Mouse (Mus musculus) c-Kit-positive CD71-positive TER-119-negative erythroid progenitor cells, embryonic 14.5 days (primary cell): ENCODE results near the gene Igsf21.

Source experiments
- DNase-seq: peaks from one replicate; pipeline ENCODE4 v3.0.0-alpha.2; 2013; ENCODE audit warnings: low read depth

The Igsf21 gene

GRCm38 (mm10) chr4:140043953-140044352, 202.6 kb downstream of the Igsf21 start:
- no peak for DNase-seq

DNA sequence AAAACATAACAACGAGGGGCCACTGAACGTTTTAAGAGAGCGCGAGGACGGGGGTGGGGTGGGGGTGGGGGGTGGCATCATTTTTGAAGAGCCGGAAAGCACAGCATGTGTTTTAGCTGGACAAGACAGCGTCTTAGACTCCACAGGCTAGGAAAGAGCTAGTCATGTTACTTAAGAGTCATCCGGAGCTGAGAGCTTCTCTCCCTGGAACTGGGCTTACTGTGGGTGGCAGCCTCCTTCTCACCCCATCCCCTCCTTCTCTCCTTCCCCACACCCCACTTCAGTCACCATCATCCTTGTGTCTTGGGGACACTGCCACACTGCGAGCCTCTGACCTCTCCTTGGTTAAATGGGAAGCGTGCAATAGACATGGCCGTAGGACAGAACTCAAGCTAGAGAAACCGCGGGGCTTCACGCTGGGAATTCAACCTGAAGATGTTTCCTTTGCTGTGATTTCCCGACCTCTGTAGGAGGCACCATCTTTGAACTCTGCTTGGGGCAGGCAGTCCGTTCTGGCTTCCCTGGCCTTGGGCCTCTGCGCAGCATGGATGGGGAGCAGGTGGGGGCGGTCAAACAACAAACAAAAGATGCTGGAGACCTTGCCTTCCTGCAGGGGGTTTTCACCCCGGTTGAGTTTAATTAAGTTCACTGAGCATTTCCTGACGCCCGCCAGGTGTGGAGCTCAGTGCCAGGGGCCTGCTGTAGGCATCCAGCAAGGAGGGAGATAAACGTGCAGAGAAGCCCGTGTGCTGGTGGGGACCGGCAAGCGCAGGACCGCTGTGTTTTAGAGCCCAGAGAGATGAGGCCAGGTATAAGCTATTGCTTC, 207.8 kb downstream of the Igsf21 start:
- no peak for DNase-seq

GRCm38 (mm10) chr4:140037784-140038387, 208.7 kb downstream of the Igsf21 start:
- DNase-seq: no peak

- DNase-seq: no peak
Observed at GRCm38 (mm10) chr4:140035232-140035631, 211.4 kb downstream of the Igsf21 start.

DNA sequence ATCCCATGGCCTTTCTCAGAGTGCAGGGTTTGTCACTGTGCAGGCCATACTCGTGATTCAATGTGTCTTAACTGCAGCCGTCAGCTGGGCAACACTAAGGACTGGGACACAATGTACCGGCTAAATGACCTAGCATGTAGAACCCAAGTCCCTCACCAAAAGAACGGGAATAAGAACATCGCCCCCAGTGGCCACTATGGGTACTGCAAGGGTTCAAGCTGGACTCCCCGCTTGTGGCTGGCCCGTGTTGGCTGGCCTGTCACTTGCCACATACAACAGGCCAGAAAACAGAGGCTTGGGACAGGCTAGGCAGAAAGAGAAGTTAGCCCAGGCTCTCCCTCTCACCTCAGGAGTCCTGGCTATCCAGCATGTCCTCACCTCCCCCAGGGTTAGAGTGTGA, 213.2 kb downstream of the Igsf21 start:
- peak; percentile 9 for DNase-seq

DNA sequence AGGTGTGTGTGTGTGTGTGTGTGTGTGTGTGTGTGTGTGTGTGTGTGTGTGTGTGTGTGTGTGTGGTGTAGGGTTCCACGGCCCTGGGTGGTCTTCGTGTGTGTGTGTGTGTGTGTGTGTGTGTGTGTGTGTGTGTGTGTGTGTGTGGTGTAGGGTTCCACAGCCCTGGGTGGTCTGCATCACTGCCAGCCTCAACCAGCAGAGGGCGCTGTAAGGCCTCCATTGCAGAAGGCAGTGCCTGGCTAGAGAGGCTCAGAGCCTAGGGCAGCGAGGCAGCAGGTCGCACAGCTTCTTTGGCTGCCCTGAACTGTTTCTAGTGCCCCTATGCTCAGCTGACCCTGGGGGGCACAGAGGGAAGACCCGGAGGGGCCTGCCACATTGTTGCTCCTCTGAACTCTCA, 216.2 kb downstream of the Igsf21 start:
- DNase-seq: no peak

- no peak for DNase-seq
Observed at GRCm38 (mm10) chr4:140030040-140030386, 216.6 kb downstream of the Igsf21 start.

- no peak for DNase-seq
Observed at GRCm38 (mm10) chr4:140029324-140030039, 217.1 kb downstream of the Igsf21 start.

- DNase-seq: no peak
Observed at GRCm38 (mm10) chr4:140023833-140024232, 222.8 kb downstream of the Igsf21 start.

GRCm38 (mm10) chr4:140015916-140016315, 230.7 kb downstream of the Igsf21 start:
- DNase-seq: no peak

DNA sequence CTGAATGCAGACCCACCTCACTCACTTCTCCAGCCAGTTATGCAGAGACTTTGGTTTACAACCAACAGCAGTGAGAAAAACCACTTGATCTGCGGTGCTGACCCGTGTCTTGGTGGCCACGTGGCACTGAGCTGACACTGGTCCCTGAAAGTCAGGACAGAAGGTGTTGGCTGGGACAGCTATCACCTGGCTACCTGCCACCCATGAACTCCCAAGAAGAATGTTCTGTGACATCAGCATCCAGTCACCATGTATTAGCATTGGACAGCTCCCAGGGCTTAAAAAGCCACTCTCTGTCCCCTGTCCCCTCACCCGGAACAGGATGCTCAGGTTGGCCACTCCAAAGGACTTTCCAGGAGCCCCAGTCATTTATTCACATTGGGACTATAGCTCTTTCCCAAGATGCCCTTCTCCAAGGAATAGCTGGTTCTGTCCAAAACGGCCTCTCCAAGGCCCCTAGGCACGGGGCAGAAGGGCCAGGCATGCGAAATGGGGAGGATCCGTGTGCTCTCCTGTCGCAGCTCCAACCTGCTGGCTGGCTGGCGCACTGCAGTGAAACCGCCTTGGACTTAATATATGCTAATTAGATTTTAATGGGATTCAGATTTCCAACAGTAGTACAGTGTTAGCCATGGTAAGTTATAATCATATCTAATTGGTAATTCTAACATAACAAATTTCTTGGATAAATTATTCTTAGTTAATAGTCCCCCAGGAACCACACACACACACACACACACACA, 235.7 kb downstream of the Igsf21 start:
- no peak for DNase-seq

GRCm38 (mm10) chr4:140004932-140005331, 241.7 kb downstream of the Igsf21 start:
- no peak for DNase-seq

GRCm38 (mm10) chr4:140004170-140004569, 242.4 kb downstream of the Igsf21 start:
- no peak for DNase-seq

GRCm38 (mm10) chr4:140002069-140002468, 244.5 kb downstream of the Igsf21 start:
- DNase-seq: no peak

DNA sequence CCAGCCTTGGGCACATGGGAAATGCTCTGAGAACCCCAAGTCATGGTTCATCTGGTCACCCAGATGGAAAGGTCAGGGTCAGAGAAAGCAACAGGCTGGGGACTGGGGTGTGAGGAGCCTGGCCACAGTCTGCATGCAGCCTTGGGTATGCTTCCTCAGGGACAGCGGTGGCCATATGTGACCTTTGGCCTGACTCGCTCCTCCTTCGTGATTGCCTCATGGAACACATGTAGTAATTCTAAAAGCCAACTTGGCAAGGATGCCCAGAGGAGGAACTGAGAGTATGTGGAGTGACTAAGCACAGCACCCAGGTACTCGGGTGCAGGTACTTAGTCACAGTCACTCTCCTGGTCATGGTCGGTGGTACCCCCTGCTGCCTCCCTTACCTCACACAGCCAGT, 245.7 kb downstream of the Igsf21 start:
- DNase-seq: no peak

DNA sequence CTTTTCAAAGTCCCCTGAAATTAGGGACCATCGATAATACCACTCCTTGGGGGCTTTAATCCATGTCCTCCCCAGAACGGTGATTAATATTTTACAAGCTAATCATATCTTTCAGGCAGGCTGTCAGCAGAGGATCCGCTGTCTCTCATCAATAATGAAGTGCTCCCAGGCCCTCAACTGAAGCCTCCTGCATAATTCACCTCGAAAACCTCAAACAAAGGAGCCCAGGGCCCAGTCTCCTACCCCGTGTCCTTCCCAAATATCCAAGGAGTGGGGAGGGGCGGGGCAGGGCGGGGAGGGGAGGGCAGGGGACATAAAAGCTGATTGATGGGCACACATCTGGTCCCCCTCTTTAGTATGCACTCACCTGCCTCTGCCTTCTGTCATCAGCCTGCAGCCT, 247.6 kb downstream of the Igsf21 start:
- DNase-seq: no peak

DNA sequence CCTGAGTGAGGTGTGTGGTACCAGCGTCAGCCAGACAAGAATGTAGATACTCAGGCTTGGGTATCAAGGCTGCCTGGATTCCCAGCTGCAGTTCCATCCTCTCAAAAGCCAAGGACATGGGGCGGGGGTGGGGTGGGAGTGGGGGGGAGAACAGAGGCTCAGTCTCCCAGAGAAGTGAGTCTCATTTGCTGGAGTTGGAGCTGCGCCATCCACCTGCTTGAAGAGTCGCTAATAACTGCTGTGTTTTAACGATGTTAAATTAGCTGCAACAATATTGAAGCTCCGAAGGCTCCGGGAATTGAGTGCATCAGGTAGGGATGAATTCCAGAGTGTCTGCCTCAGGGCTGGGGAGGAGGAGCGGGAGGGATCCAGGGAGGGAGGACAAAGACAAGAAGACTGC, 250.9 kb downstream of the Igsf21 start:
- no peak for DNase-seq

DNA sequence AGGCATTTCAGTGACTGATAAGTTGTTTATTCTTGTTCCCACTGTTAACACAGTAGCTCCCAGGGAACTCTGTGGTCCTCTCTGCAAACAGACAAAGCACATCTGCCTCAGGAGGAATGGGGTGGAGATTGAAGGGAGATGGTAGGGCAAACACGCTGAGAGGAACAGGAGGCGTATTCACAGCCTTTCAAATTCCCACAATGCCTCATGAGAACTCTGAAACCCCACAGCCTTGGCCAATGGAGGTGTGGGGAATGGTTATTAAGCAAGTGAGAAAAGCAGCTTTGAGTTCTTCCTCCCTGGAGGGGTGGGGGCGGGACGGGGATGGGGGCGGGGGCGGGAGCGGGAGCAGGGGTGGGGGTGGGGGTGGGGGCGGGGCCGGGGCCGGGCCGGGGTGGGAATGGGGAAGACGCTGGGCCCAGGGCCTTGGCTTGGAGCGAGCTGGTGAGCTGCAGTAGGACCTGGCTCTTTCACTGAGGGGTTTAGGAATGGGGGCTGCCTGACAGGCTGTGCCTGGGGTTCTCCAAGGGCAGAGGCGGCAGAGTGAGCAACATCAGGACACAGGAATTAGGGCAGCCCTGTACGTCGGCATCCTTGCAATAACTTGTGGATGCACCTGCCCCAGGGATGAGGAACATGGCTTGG, 253.4 kb downstream of the Igsf21 start:
- no peak for DNase-seq

DNA sequence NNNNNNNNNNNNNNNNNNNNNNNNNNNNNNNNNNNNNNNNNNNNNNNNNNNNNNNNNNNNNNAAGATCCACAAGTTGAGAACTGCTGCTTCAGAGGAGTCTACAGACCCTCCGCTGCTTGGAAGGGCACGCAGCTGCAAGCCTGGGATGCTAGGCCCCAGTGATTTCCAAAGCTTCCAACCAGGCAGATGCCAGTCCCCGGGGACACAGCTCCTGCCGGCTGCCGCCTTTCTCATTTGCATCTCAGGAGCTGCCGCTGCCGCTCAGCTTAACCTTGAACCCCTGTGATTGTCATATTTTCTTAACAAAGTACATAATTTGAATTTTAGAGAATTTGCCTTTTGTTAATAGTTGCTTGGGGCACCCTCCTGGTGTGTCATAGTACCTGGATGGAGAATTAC, 259.7 kb downstream of the Igsf21 start:
- DNase-seq: no peak

DNA sequence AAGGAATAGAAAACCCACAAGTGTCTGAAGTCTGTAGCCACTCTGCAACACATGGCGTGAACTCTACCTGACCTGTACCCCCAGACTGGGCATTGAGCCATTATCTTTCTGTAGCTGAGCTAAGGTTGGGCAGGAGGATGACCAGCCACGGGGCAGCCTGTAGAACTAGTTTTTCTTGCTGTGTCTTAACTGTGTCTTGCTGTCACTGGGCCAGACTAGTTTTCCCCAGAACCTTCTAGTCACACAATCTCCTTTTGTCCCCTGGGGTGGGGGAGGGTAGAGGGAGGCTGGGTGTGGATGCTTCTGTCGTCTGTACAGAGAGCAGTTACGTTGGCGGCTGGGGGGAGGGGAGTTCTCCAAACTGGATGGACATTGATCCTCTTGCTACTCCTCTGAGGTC, 267.9 kb downstream of the Igsf21 start:
- no peak for DNase-seq

- DNase-seq: no peak
Observed at GRCm38 (mm10) chr4:139977308-139977781, 269.2 kb downstream of the Igsf21 start.
